Mouse (Mus musculus) layer of hippocampus, adult 2 months (tissue): ENCODE data around the gene Tmem8. TPM values are rescaled to one million over a fixed set of nuclear protein-coding genes. Genes with fewer than 3 reads are reported as not detected.
"Not testable (repeated sequence)": the region's sequence is repeated elsewhere in the genome, so short reads cannot be mapped to it uniquely, and the experiment has no call there.

Source experiments
- DNase-seq, 2 experiments: peaks; one replicate each; pipeline ENCODE4 v3.0.0; 2022; ENCODE audit warnings: low spot score in 2 of 2
- H3K27ac ChIP-seq: fragments of 200-600 bp; 2 replicates; pipeline ENCODE4 v1.8.1; 2022
- H3K4me3 ChIP-seq: fragments of 200-600 bp; 2 replicates; pipeline ENCODE4 v1.8.1; 2022; ENCODE audit warnings: mild to moderate bottlenecking
- CTCF ChIP-seq: fragments of 200-600 bp; conservative IDR thresholded peaks from 2 replicates; pipeline ENCODE4 v1.8.1; 2022; ENCODE audit warnings: antibody characterized with exemption, mild to moderate bottlenecking, moderate library complexity
- total RNA-seq, 2 experiments: library from RNA; stranded (reverse); gene quantifications; 2 replicates each; pipeline ENCODE4 v1.2.3; 2021

Tmem8 gene
- total RNA-seq, 2 experiments from 2014 or later, result 14.1 to 14.2 TPM

- no peak for TF ChIP-seq CTCF
- no peak for DNase-seq
- H3K4me3 ChIP-seq, result peak overlapping the region; percentile 62
- H3K27ac ChIP-seq, result peak overlapping the region; percentile 78
Measured at GRCm38 (mm10) chr17:26094531-26095110, 18.5 kb upstream of the Tmem8 start.

- peak within 1 kb of the TSS; percentile 62 for H3K4me3 ChIP-seq
- peak; percentile 65 to 71 for DNase-seq
- 0 out of 2 replicates have a peak, but pooled peaks have one; percentile 7 for TF ChIP-seq CTCF
- peak within 1 kb of the TSS; percentile 78 for H3K27ac ChIP-seq
Measured at GRCm38 (mm10) chr17:26095121-26095740, 17.9 kb upstream of the Tmem8 start, which contains the start of gene Nme4. TSS of gene Nme4 (minus strand) at chr17:26095602.

- H3K4me3 ChIP-seq, result no peak overlapping the region
- DNase-seq, result no peak
- TF ChIP-seq CTCF, result no peak
- no peak overlapping the region for H3K27ac ChIP-seq
Measured at GRCm38 (mm10) chr17:26098461-26098860, 14.6 kb upstream of the Tmem8 start.

GRCm38 (mm10) chr17:26099316-26099715 is 13.8 kb upstream of the Tmem8 start:
- not testable (repeated sequence) for DNase-seq, H3K27ac ChIP-seq, H3K4me3 ChIP-seq
- peak; percentile 77 for TF ChIP-seq CTCF

GRCm38 (mm10) chr17:26100166-26100565 is 12.9 kb upstream of the Tmem8 start:
- Histone ChIP-seq H3K4me3 (no peak overlapping the region), H3K27ac (no peak overlapping the region)
- no peak for DNase-seq
- TF ChIP-seq CTCF, result no peak

- Histone ChIP-seq H3K4me3 (no peak overlapping the region), H3K27ac (no peak overlapping the region)
- TF ChIP-seq CTCF, result no peak
- no peak for DNase-seq
Measured at GRCm38 (mm10) chr17:26101478-26101877, 11.6 kb upstream of the Tmem8 start.

- no peak for TF ChIP-seq CTCF
- no peak for DNase-seq
- no peak overlapping the region for H3K4me3 ChIP-seq
- no peak overlapping the region for H3K27ac ChIP-seq
Measured at GRCm38 (mm10) chr17:26105619-26106018, 7.5 kb upstream of the Tmem8 start.

- Histone ChIP-seq H3K27ac (no peak overlapping the region), H3K4me3 (no peak overlapping the region)
- no peak for DNase-seq
- TF ChIP-seq CTCF, result no peak
Measured at GRCm38 (mm10) chr17:26110156-26110555, 2.9 kb upstream of the Tmem8 start.

- no peak for DNase-seq
- no peak for TF ChIP-seq CTCF
- no peak overlapping the region for H3K4me3 ChIP-seq
- H3K27ac ChIP-seq, result no peak overlapping the region
Measured at GRCm38 (mm10) chr17:26111024-26111423, 2.1 kb upstream of the Tmem8 start.

- H3K4me3 ChIP-seq, result no peak overlapping the region
- no peak for TF ChIP-seq CTCF
- no peak for DNase-seq
- H3K27ac ChIP-seq, result no peak overlapping the region
Measured at GRCm38 (mm10) chr17:26111722-26112121, 1.4 kb upstream of the Tmem8 start.

- DNase-seq, result no peak
Measured at GRCm38 (mm10) chr17:26112751-26113150, 348 bp upstream of the Tmem8 start.

GRCm38 (mm10) chr17:26114061-26114460 is 962 bp downstream of the Tmem8 start:
- H3K4me3 ChIP-seq, result peak overlapping the region; percentile 74
- peak overlapping the region; percentile 93 for H3K27ac ChIP-seq
- no peak for TF ChIP-seq CTCF
- no peak for DNase-seq

More at GRCm38 (mm10) chr17:26112751-26113150, 348 bp upstream of the Tmem8 start:
- Histone ChIP-seq H3K4me3 (peak overlapping the region; percentile 74), H3K27ac (peak overlapping the region; percentile 93)
- TF ChIP-seq CTCF, result no peak

- not testable (repeated sequence) for DNase-seq, H3K4me3 ChIP-seq, H3K27ac ChIP-seq
- peak; percentile 55 for TF ChIP-seq CTCF
Measured at GRCm38 (mm10) chr17:26114461-26114860, 1.4 kb downstream of the Tmem8 start.

GRCm38 (mm10) chr17:26115205-26115898 is 2.3 kb downstream of the Tmem8 start:
- no peak for TF ChIP-seq CTCF
- H3K27ac ChIP-seq, result no peak overlapping the region

More at GRCm38 (mm10) chr17:26115205-26115898, 2.3 kb downstream of the Tmem8 start:
- no peak overlapping the region for H3K4me3 ChIP-seq
- no peak for DNase-seq
